Mouse (Mus musculus) spleen, adult 2 months (tissue): ENCODE measurements around the gene Gcnt3.

Experiments used
- CTCF ChIP-seq: fragments of 200-500 bp; IDR thresholded peaks from 2 replicates; pipeline ENCODE4 v1.5.1; 2011; ENCODE audit warnings: mild to moderate bottlenecking, inconsistent platforms; ENCODE audit not compliant: insufficient read depth, insufficient read length, insufficient replicate concordance; ENCODE audit errors: extremely low read depth
- POLR2A ChIP-seq: fragments of 200-500 bp; IDR thresholded peaks from 2 replicates; pipeline ENCODE4 v1.6.1; 2011; ENCODE audit warnings: low read depth, low read length, inconsistent platforms

GRCm38 (mm10) chr9:70040570-70040969 lies 2.7 kb upstream of the Gcnt3 start:
- TF ChIP-seq CTCF (no peak), POLR2A (no peak)
